Mouse (Mus musculus) MEL (cell line): ENCODE measurements around the gene Pick1.

Experiments
- CTCF ChIP-seq, 3 experiments: IDR thresholded peaks in 2 of 3; conservative IDR thresholded peaks in 1 of 3; 2 replicates each; pipeline ENCODE4 v1.5.1; 2011 to 2012; ENCODE audit warnings: low read length in 3 of 3, low read depth in 2 of 3, mild to moderate bottlenecking in 2 of 3, improper control_type of control experiment in 1 of 3, inconsistent platforms in 1 of 3, mixed read lengths in 1 of 3, moderate library complexity in 1 of 3; ENCODE audit not compliant: control insufficient read depth in 1 of 3, insufficient read depth in 1 of 3, poor library complexity in 1 of 3, severe bottlenecking in 1 of 3
- EP300 ChIP-seq, 2 experiments: IDR thresholded peaks; 2 replicates each; pipeline ENCODE4 v1.6.1; 2011; ENCODE audit warnings: improper control_type of control experiment in 2 of 2, low read length in 2 of 2, low read depth in 1 of 2, mild to moderate bottlenecking in 1 of 2
- ETS1 ChIP-seq: IDR thresholded peaks from 2 replicates; pipeline ENCODE4 v1.6.1; 2012; ENCODE audit warnings: low read depth, mild to moderate bottlenecking, inconsistent platforms, low read length, improper control_type of control experiment, moderate library complexity
- GATA1 ChIP-seq: IDR thresholded peaks from 2 replicates; pipeline ENCODE4 v1.6.1; 2011; ENCODE audit warnings: low read depth, low read length, improper control_type of control experiment
- HCFC1 ChIP-seq: IDR thresholded peaks from 2 replicates; pipeline ENCODE4 v1.6.1; 2012; ENCODE audit warnings: low read depth, mild to moderate bottlenecking, inconsistent platforms, low read length, improper control_type of control experiment, moderate library complexity
- MAX ChIP-seq: IDR thresholded peaks from 2 replicates; pipeline ENCODE4 v1.6.1; 2011; ENCODE audit warnings: low read length, improper control_type of control experiment
- MAZ ChIP-seq: IDR thresholded peaks from 2 replicates; pipeline ENCODE4 v1.6.1; 2012; ENCODE audit warnings: low read depth, mild to moderate bottlenecking, inconsistent platforms, low read length, improper control_type of control experiment
- NELFE ChIP-seq: IDR thresholded peaks from 2 replicates; pipeline ENCODE4 v1.6.1; 2011; ENCODE audit warnings: low read depth, low read length, improper control_type of control experiment
- POLR2A ChIP-seq, 2 experiments: IDR thresholded peaks; 2 replicates each; pipeline ENCODE4 v1.6.1; 2011 to 2012; ENCODE audit warnings: low read length in 2 of 2, mild to moderate bottlenecking in 2 of 2, control low read depth in 1 of 2, improper control_type of control experiment in 1 of 2, low read depth in 1 of 2, moderate library complexity in 1 of 2; ENCODE audit not compliant: control insufficient read depth in 1 of 2, insufficient read depth in 1 of 2, poor library complexity in 1 of 2
- TBP ChIP-seq: IDR thresholded peaks from 2 replicates; pipeline ENCODE4 v1.8.0; 2011; ENCODE audit warnings: low read depth, low read length, improper control_type of control experiment
- USF2 ChIP-seq, 2 experiments: IDR thresholded peaks; 2 replicates each; pipeline ENCODE4 v1.6.1; 2011 to 2012; ENCODE audit warnings: improper control_type of control experiment in 2 of 2, low read length in 2 of 2, borderline replicate concordance in 1 of 2, inconsistent platforms in 1 of 2, low read depth in 1 of 2, mild to moderate bottlenecking in 1 of 2; ENCODE audit not compliant: insufficient read depth in 1 of 2

DNA sequence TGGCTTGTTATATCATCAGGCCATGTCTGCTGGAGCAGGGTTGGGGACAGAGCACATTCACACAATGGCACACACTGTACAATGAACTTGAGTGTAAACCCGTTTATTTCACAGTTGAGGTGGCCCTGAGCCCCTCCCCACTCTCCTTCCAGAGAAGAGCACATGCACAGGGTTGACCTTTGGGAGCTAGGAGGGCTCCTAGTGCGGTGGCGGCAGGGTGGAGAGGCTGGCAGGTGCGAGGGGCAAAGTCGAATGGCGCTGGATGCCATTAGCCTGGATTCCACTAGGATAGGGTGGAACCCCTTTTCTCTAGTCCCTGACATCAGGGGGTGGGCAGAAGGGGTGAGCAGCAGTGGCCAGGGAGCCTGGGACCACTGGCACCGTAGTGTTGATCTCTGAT, 57.2 kb downstream of the Pick1 start:
- no peak for TF ChIP-seq CTCF (IDR thresholded peaks at IDR 0.05 in 2 of 3, conservative IDR thresholded peaks at IDR 0.05 in 1 of 3; ENCODE audit: control insufficient read depth in 1 of 3, insufficient read depth in 1 of 3, low read depth in 2 of 3, low read length in 3 of 3, poor library complexity in 1 of 3, severe bottlenecking in 1 of 3)
- TF ChIP-seq ETS1: no peak
- no peak for TF ChIP-seq NELFE
- no peak for TF ChIP-seq GATA1
- no peak for TF ChIP-seq HCFC1
- TF ChIP-seq USF2 (IDR thresholded peaks at IDR 0.05; ENCODE audit: borderline replicate concordance in 1 of 2, insufficient read depth in 1 of 2, low read depth in 1 of 2, low read length in 2 of 2): no peak
- no peak for TF ChIP-seq TBP
- TF ChIP-seq EP300 (IDR thresholded peaks at IDR 0.05; ENCODE audit: low read depth in 1 of 2, low read length in 2 of 2): no peak
- no peak for TF ChIP-seq MAZ
- no peak for TF ChIP-seq MAX
- TF ChIP-seq POLR2A (IDR thresholded peaks at IDR 0.05; ENCODE audit: control insufficient read depth in 1 of 2, insufficient read depth in 1 of 2, low read depth in 1 of 2, low read length in 2 of 2, poor library complexity in 1 of 2): no peak
